In genomic region chr4:137465125-137465787, GRCm38 (mm10) we compare ENCODE assay signal across 17 mouse cellular contexts. TPM values are rescaled to one million over a fixed set of nuclear protein-coding genes. Genes with fewer than 3 reads are reported as not detected.
DNase-seq lines count a peak whose midpoint lies in the region; ATAC-seq and TF ChIP-seq lines count a peak whose summit lies in the region.
"Had no signal": no experiment of that assay in that cellular context is flagged by ENCODE, and none has a peak within 500 bp of the region (broad histone marks: within the 10 kb centered on the region; RNA-seq: fewer than 3 reads in every experiment).

No protein-coding gene starts in this region.

- H3K27me3 ChIP-seq in hindbrain, embryonic 10.5 days (ENCODE audit: insufficient read depth, poor library complexity, severe bottlenecking): 0 out of 2 replicates have a peak, but pooled peaks cover 4% of the 10 kb centered on the region
- no peaks in the 10 kb centered on the region for H3K27me3 ChIP-seq in hindbrain, embryonic 11.5 days (ENCODE audit: control insufficient read depth, insufficient read depth, low read length)
- peaks cover 6% of the 10 kb centered on the region for H3K27me3 ChIP-seq in E14TG2a.4 (ENCODE audit: insufficient read depth, low read length)
- H3K27me3 ChIP-seq in heart, embryonic 10.5 days (ENCODE audit: insufficient read depth, poor library complexity, severe bottlenecking): no peaks in the 10 kb centered on the region
- no peaks in the 10 kb centered on the region for H3K27me3 ChIP-seq in kidney, embryonic 16.5 days (ENCODE audit: insufficient read depth, low read length)
- H3K27me3 ChIP-seq: neural tube, embryonic 12.5 days had no signal

- no peak overlapping the region for H3K4me2 ChIP-seq in hindbrain, embryonic 11.5 days (replicated peaks; ENCODE audit: low read depth, low read length)
- H3K4me2 ChIP-seq in kidney, embryonic 16.5 days (replicated peaks; ENCODE audit: low read depth, low read length): no peak overlapping the region
- H3K4me2 ChIP-seq: forebrain, embryonic 12.5 days; hindbrain, embryonic 13.5 days; neural tube, embryonic 12.5 days had no signal

- ATAC-seq in hindbrain, embryonic 11.5 days (ENCODE audit: low FRiP score): no peak
- no peak for ATAC-seq in kidney, embryonic 16.5 days (ENCODE audit: low FRiP score, low TSS enrichment)
- ATAC-seq: CD4-positive, CD25-positive, alpha-beta regulatory T cell, adult 4 months had no signal

- no peak overlapping the region for H3K4me3 ChIP-seq in hindbrain, embryonic 10.5 days
- H3K4me3 ChIP-seq in hindbrain, embryonic 11.5 days (ENCODE audit: low read depth, low read length): no peak overlapping the region
- H3K4me3 ChIP-seq in E14TG2a.4 (replicated peaks; ENCODE audit: low read length): 0 out of 2 replicates have a peak overlapping the region, but pooled peaks have one; percentile 17
- H3K4me3 ChIP-seq in heart, embryonic 10.5 days: no peak overlapping the region
- H3K4me3 ChIP-seq in kidney, embryonic 16.5 days (ENCODE audit: low read length): no peak overlapping the region
- H3K4me3 ChIP-seq in left cerebral cortex, adult 2 months: no peak overlapping the region
- H3K4me3 ChIP-seq: forebrain, embryonic 12.5 days; hindbrain, embryonic 13.5 days; neural tube, embryonic 12.5 days had no signal

- peaks cover 49% of the 10 kb centered on the region for H3K4me1 ChIP-seq in hindbrain, embryonic 10.5 days (replicated peaks)
- H3K4me1 ChIP-seq in hindbrain, embryonic 11.5 days (replicated peaks; ENCODE audit: control insufficient read depth, insufficient read depth, low read length): no peaks in the 10 kb centered on the region; the same call in 1 of the 2 replicates
- peaks cover 84% of the 10 kb centered on the region for H3K4me1 ChIP-seq in E14TG2a.4 (replicated peaks; ENCODE audit: low read depth, low read length)
- H3K4me1 ChIP-seq in heart, embryonic 10.5 days: peaks cover 68% of the 10 kb centered on the region
- H3K4me1 ChIP-seq in kidney, embryonic 16.5 days (ENCODE audit: insufficient read depth, low read length): peaks cover 38% of the 10 kb centered on the region

- no peak for TF ChIP-seq CTCF in E14TG2a.4 (conservative IDR thresholded peaks at IDR 0.05; ENCODE audit: low read length)
- TF ChIP-seq CTCF in left cerebral cortex, adult 2 months (IDR thresholded peaks at IDR 0.05): no peak

- DNase-seq in hindbrain, embryonic 10.5 days (ENCODE audit: low spot score): no peak
- no peak for DNase-seq in hindbrain, embryonic 11.5 days (ENCODE audit: low spot score)
- no peak for DNase-seq in heart, embryonic 10.5 days (ENCODE audit: low spot score)
- DNase-seq in thymus, postnatal 36 days: no peak
- DNase-seq in right cerebral cortex, adult 2 months (ENCODE audit: low spot score in 2 of 2): no peak
- DNase-seq in left cerebral cortex, adult 2 months (ENCODE audit: extremely low spot score in 1 of 2, low spot score in 2 of 2): no peak
- DNase-seq: layer of hippocampus, adult 9-11 months; right cerebral cortex, postnatal 25 days; thymus, adult 2 months had no signal

- no peaks in the 10 kb centered on the region for H3K36me3 ChIP-seq in hindbrain, embryonic 10.5 days
- H3K36me3 ChIP-seq in hindbrain, embryonic 11.5 days (ENCODE audit: control insufficient read depth, insufficient read depth, low read length): no peaks in the 10 kb centered on the region
- H3K36me3 ChIP-seq in E14TG2a.4 (ENCODE audit: insufficient read depth, low read length): no peaks in the 10 kb centered on the region
- no peaks in the 10 kb centered on the region for H3K36me3 ChIP-seq in heart, embryonic 10.5 days
- no peaks in the 10 kb centered on the region for H3K36me3 ChIP-seq in kidney, embryonic 16.5 days (ENCODE audit: insufficient read depth, low read length)
- H3K36me3 ChIP-seq: forebrain, embryonic 12.5 days; hindbrain, embryonic 13.5 days; neural tube, embryonic 12.5 days had no signal

- 72% methylated on average over 13 of the region's 13 CpGs for WGBS in hindbrain, embryonic 10.5 days
- WGBS in hindbrain, embryonic 11.5 days: 73% methylated on average over 13 of the region's 13 CpGs
- 63% methylated on average over 13 of the region's 13 CpGs for WGBS in heart, embryonic 10.5 days
- 58% methylated on average over 13 of the region's 13 CpGs for WGBS in kidney, embryonic 16.5 days

- H3K9ac ChIP-seq in hindbrain, embryonic 11.5 days (ENCODE audit: low read depth, low read length): no peak overlapping the region
- peak overlapping the region; percentile 45 for H3K9ac ChIP-seq in kidney, embryonic 16.5 days (replicated peaks; ENCODE audit: low read length)
- H3K9ac ChIP-seq: forebrain, embryonic 12.5 days; hindbrain, embryonic 13.5 days; neural tube, embryonic 12.5 days had no signal

- peak overlapping the region; percentile 42; the same call in 1 of the 2 replicates for H3K27ac ChIP-seq in hindbrain, embryonic 10.5 days
- H3K27ac ChIP-seq in hindbrain, embryonic 11.5 days (ENCODE audit: low read depth, low read length): no peak overlapping the region
- peak overlapping the region; percentile 74 for H3K27ac ChIP-seq in heart, embryonic 10.5 days
- peak overlapping the region; percentile 61; the same call in 1 of the 2 replicates for H3K27ac ChIP-seq in kidney, embryonic 16.5 days (ENCODE audit: low read length)
- H3K27ac ChIP-seq in left cerebral cortex, adult 2 months: no peak overlapping the region
- H3K27ac ChIP-seq: forebrain, embryonic 12.5 days; hindbrain, embryonic 13.5 days; neural tube, embryonic 12.5 days had no signal

- H3K9me3 ChIP-seq in hindbrain, embryonic 10.5 days: no peaks in the 10 kb centered on the region
- H3K9me3 ChIP-seq in hindbrain, embryonic 11.5 days (ENCODE audit: control insufficient read depth, low read length): no peaks in the 10 kb centered on the region
- H3K9me3 ChIP-seq in E14TG2a.4 (ENCODE audit: low read length): no peaks in the 10 kb centered on the region
- no peaks in the 10 kb centered on the region for H3K9me3 ChIP-seq in heart, embryonic 10.5 days
- H3K9me3 ChIP-seq in kidney, embryonic 16.5 days (ENCODE audit: low read length): no peaks in the 10 kb centered on the region
- H3K9me3 ChIP-seq: forebrain, embryonic 12.5 days; hindbrain, embryonic 13.5 days; neural tube, embryonic 12.5 days had no signal

- intact Hi-C loops in left cerebral cortex, adult 2 months (cut with DNase I): no loop called here

RNA-seq across cellular contexts. Expression of gene Hspg2, which starts 3.3 kb away (rescaled TPM):
- polyA plus RNA-seq in hindbrain, embryonic 10.5 days (2016; fragmentation: Nextera tagmentation; extraction: Ambion mirVana): 15.2 and 18.2 TPM in 2 replicates
- 14.7 and 18.1 TPM in 2 replicates for polyA plus RNA-seq in hindbrain, embryonic 11.5 days (2014; fragmentation: Nextera tagmentation; extraction: Ambion mirVana)
- 52.0 and 58.9 TPM in 2 replicates for polyA plus RNA-seq in heart, embryonic 10.5 days (2016; fragmentation: Nextera tagmentation; extraction: Ambion mirVana)
- polyA plus RNA-seq in kidney, embryonic 16.5 days (2015; fragmentation: Nextera tagmentation; extraction: Ambion mirVana): 39.6 and 41.7 TPM in 2 replicates
- 1 to 10 TPM; 5.5 to 6.5 TPM for total RNA-seq in left cerebral cortex, adult 2 months (2021)
- polyA plus RNA-seq: CD4-positive, CD25-positive, alpha-beta regulatory T cell, adult 4 months had no signal

RNA-seq across cellular contexts. Expression of gene 1700013G24Rik, which starts 12.2 kb away (rescaled TPM):
- not detected in 2 replicates for polyA plus RNA-seq in hindbrain, embryonic 10.5 days (2016; fragmentation: Nextera tagmentation; extraction: Ambion mirVana)
- not detected in 2 replicates for polyA plus RNA-seq in hindbrain, embryonic 11.5 days (2014; fragmentation: Nextera tagmentation; extraction: Ambion mirVana)
- polyA plus RNA-seq in heart, embryonic 10.5 days (2016; fragmentation: Nextera tagmentation; extraction: Ambion mirVana): not detected in 2 replicates
- polyA plus RNA-seq in kidney, embryonic 16.5 days (2015; fragmentation: Nextera tagmentation; extraction: Ambion mirVana): not detected in 2 replicates
- not detected for total RNA-seq in left cerebral cortex, adult 2 months (2021)
- total RNA-seq: common myeloid progenitor, adult 5-6 weeks had no signal
- polyA plus RNA-seq: brain, embryonic 14.5 days; CD4-positive, CD25-positive, alpha-beta regulatory T cell, adult 4 months; forebrain, embryonic 12.5 days; hindbrain, embryonic 13.5 days; neural tube, embryonic 12.5 days had no signal

RNA-seq across cellular contexts. Expression of gene Cela3b, which starts 34.9 kb away (rescaled TPM):
- not detected in 2 replicates for polyA plus RNA-seq in hindbrain, embryonic 10.5 days (2016; fragmentation: Nextera tagmentation; extraction: Ambion mirVana)
- polyA plus RNA-seq in hindbrain, embryonic 11.5 days (2014; fragmentation: Nextera tagmentation; extraction: Ambion mirVana): not detected in 2 replicates
- polyA plus RNA-seq in heart, embryonic 10.5 days (2016; fragmentation: Nextera tagmentation; extraction: Ambion mirVana): not detected in 2 replicates
- not detected in 2 replicates for polyA plus RNA-seq in kidney, embryonic 16.5 days (2015; fragmentation: Nextera tagmentation; extraction: Ambion mirVana)
- total RNA-seq in left cerebral cortex, adult 2 months (2021): not detected
- total RNA-seq: common myeloid progenitor, adult 5-6 weeks had no signal
- polyA plus RNA-seq: brain, embryonic 14.5 days; CD4-positive, CD25-positive, alpha-beta regulatory T cell, adult 4 months; forebrain, embryonic 12.5 days; hindbrain, embryonic 13.5 days; neural tube, embryonic 12.5 days had no signal

RNA-seq across cellular contexts. Expression of gene Cela3a, which starts 55.7 kb away (rescaled TPM):
- polyA plus RNA-seq in hindbrain, embryonic 10.5 days (2016; fragmentation: Nextera tagmentation; extraction: Ambion mirVana): not detected in 2 replicates
- polyA plus RNA-seq in hindbrain, embryonic 11.5 days (2014; fragmentation: Nextera tagmentation; extraction: Ambion mirVana): not detected in 2 replicates
- not detected in 2 replicates for polyA plus RNA-seq in heart, embryonic 10.5 days (2016; fragmentation: Nextera tagmentation; extraction: Ambion mirVana)
- polyA plus RNA-seq in kidney, embryonic 16.5 days (2015; fragmentation: Nextera tagmentation; extraction: Ambion mirVana): not detected in 2 replicates
- total RNA-seq in left cerebral cortex, adult 2 months (2021): not detected
- total RNA-seq: common myeloid progenitor, adult 5-6 weeks had no signal
- polyA plus RNA-seq: brain, embryonic 14.5 days; CD4-positive, CD25-positive, alpha-beta regulatory T cell, adult 4 months; forebrain, embryonic 12.5 days; hindbrain, embryonic 13.5 days; neural tube, embryonic 12.5 days; thymus, adult 2 months had no signal

Comparison
In these comparisons a context has a peak if more than half of its experiments do, and no peak if none do; other contexts are left out.
1. H3K27ac ChIP-seq: peak in hindbrain, embryonic 10.5 days (single experiment), heart, embryonic 10.5 days (single experiment) and kidney, embryonic 16.5 days (single experiment); none in hindbrain, embryonic 11.5 days (single experiment) and left cerebral cortex, adult 2 months (single experiment).